Mouse (Mus musculus) kidney, postnatal 0 days (tissue): ENCODE results near the gene Nbl1. TPM values are rescaled to one million over a fixed set of nuclear protein-coding genes. Genes with fewer than 3 reads are reported as not detected.

Experiments used
- ATAC-seq: fragments of 200-750 bp; cut with Nextera tagmentation; replicated peaks from 2 replicates; pipeline ENCODE4 v1.8.0; 2017; ENCODE audit warnings: low read depth, moderate number of reproducible peaks, moderate TSS enrichment, moderate library complexity; ENCODE audit not compliant: low FRiP score
- DNase-seq: peaks from one replicate; pipeline ENCODE4 v3.0.0-alpha.2; 2016; ENCODE audit warnings: low spot score
- H3K27ac ChIP-seq: fragments of 300-500 bp; sonication (generic); 2 replicates; pipeline ENCODE4 v1.5.1; 2014; ENCODE audit warnings: mild to moderate bottlenecking
- H3K27me3 ChIP-seq: fragments of 300-500 bp; sonication (generic); 2 replicates; pipeline ENCODE4 v1.6.1; 2014; ENCODE audit warnings: low read length, mixed read lengths; ENCODE audit not compliant: insufficient read depth
- H3K36me3 ChIP-seq: fragments of 300-500 bp; sonication (generic); 2 replicates; pipeline ENCODE4 v1.6.1; 2014; ENCODE audit warnings: low read length, mixed read lengths; ENCODE audit not compliant: insufficient read depth
- H3K4me1 ChIP-seq: fragments of 300-500 bp; sonication (generic); replicated peaks from 2 replicates; pipeline ENCODE4 v1.6.1; 2014; ENCODE audit warnings: antibody characterized with exemption, low read length, mixed read lengths; ENCODE audit not compliant: insufficient read depth
- H3K4me2 ChIP-seq: fragments of 300-500 bp; sonication (generic); 2 replicates; pipeline ENCODE4 v1.6.1; 2014; ENCODE audit warnings: mild to moderate bottlenecking, low read length, moderate library complexity, mixed read lengths
- H3K4me3 ChIP-seq: fragments of 300-500 bp; sonication (generic); replicated peaks from 2 replicates; pipeline ENCODE4 v1.5.1; 2014; ENCODE audit warnings: low read depth, low read length
- H3K9ac ChIP-seq: fragments of 300-500 bp; sonication (generic); 2 replicates; pipeline ENCODE4 v1.6.1; 2014; ENCODE audit warnings: low read depth, low read length
- H3K9me3 ChIP-seq: fragments of 300-500 bp; sonication (generic); replicated peaks from 2 replicates; pipeline ENCODE4 v1.6.1; 2016; ENCODE audit warnings: low read length, inconsistent platforms, mixed read lengths
- CTCF ChIP-seq: IDR thresholded peaks from 2 replicates; pipeline ENCODE4 v1.5.1; 2016; ENCODE audit warnings: antibody characterized with exemption, low read depth, mild to moderate bottlenecking, moderate library complexity
- WGBS: fragments of 180-500 bp; shearing (Covaris S2); extraction: QIAGEN DNeasy Blood & Tissue Kit; methylation state at CpG from one replicate; pipeline ENCODE4 v1.1.7; 2014; 5-methylcytosine and 5-hydroxymethylcytosine counted together
- polyA plus RNA-seq: library from polyadenylated mRNA; unstranded; fragments of >200 nt; fragmentation: Nextera tagmentation; extraction: Ambion mirVana; gene quantifications from 2 replicates; pipeline ENCODE4 v1.2.1, GENCODE M21; 2015

Nbl1 gene
- polyA plus RNA-seq: 34.0 and 39.4 TPM in 2 replicates

DNA sequence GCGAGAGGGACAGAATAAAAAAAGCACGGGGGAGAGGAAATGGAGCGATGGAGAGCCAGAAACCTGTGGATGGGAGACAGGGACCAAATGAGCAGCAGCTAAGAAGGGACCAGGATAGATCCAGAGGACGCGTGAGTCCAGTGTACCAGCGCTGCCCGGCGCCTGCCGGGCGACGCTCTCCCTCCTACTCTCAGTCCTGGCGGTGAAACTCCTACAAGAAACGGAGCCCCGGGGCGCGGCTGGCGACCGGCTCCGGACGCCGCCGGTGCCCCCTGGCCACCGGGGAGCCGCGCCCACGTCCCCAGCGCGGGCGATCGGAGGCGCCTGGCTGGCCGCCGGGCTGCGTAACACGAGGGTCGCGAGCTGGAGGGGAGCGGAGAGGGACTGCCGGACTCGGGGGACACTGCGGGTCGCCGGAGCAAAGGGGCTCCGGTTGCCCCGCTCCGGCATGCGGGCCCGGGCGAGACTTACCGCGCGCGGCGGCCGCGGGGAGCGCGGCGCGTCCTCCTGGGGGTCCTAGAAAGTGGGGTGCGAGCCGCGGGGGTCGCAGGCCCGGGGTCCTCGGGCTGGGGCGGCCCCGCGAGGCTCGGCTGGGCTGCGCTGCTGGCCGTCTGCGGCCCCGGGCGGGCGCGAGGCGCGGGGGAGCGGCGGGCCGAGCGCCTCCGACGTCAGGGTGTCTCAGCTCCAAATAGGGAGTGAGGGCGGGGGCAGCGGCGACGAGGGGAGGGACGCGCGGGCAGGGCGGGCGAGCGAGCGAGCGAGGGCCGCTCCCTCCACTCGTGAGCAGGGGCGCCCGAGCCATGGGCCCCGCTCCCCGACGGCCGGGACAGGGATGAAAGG lies at the start of gene Nbl1:
Nbl1 (minus strand) TSS at position 638 of the 840 bp plus-strand sequence.
- peak; percentile 50; the same call in 1 of the 2 replicates for ATAC-seq
- H3K4me2 ChIP-seq: peak within 1 kb of the TSS; percentile 98
- H3K27me3 ChIP-seq: no peaks in the 10 kb centered on the region
- peak; percentile 68 for DNase-seq
- under 1% methylated on average over 98 of the region's 105 CpGs for WGBS
- H3K36me3 ChIP-seq: no peaks in the 10 kb centered on the region
- peak within 1 kb of the TSS; percentile 19; the same call in 1 of the 2 replicates for H3K27ac ChIP-seq
- peak within 1 kb of the TSS; percentile 67 for H3K4me3 ChIP-seq
- H3K4me1 ChIP-seq: peaks cover 11% of the 10 kb centered on the region; the same call in 1 of the 2 replicates
- no peak for TF ChIP-seq CTCF
- H3K9me3 ChIP-seq: no peaks in the 10 kb centered on the region
- peak within 1 kb of the TSS; percentile 78 for H3K9ac ChIP-seq

DNA sequence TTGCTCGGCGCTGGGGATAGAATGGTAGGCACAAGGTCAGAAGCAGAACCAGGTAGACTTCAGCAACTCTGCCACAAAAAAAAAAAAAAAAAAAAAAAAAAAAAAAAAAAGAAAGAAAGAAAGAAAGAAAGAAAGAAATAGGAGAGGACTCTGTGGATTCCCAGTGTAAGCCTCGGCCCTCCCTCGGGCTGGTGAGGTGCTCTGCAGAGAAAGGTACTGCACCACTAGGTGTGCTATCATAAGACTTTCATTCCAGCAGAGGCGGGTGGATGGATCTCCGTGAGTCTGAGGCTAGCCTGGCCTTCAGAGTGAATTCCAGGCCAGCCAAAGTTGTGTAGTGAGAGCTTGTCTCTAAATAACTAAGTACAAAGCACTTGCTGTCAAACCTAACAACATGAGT lies 49.0 kb upstream of the Nbl1 start:
- ATAC-seq (no peak), DNase-seq (peak; percentile 28)
- no peaks in the 10 kb centered on the region for H3K9me3 ChIP-seq
- 73% methylated on average over 6 of the region's 6 CpGs for WGBS
- no peaks in the 10 kb centered on the region for H3K36me3 ChIP-seq
- H3K27ac ChIP-seq: no peak overlapping the region
- H3K4me3 ChIP-seq: no peak overlapping the region
- peak; percentile 32; the same call in 1 of the 2 replicates for TF ChIP-seq CTCF
- no peaks in the 10 kb centered on the region for H3K27me3 ChIP-seq
- no peaks in the 10 kb centered on the region; the same call in 1 of the 2 replicates for H3K4me1 ChIP-seq
- H3K9ac ChIP-seq: no peak overlapping the region
- no peak overlapping the region for H3K4me2 ChIP-seq

DNA sequence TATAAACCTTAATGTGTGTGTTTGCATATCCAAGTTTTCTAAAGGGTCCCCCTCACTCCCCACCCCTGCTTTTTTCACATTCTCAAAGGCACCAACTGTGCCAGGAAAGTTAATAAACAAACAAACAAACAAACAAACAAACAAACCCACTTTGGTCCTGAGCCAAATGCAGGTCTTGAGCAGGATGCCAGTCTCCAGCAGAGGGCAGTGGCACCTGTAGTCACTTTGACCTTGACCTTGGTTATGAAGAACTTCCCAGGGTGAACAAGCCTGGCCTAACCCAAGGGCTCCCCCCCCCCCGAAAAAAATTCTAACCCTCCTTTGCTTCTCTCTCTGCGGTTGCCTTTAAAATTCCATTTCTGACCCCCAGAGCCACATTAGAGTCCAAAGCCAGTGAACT lies 47.5 kb upstream of the Nbl1 start:
- no peak for ATAC-seq
- Histone ChIP-seq H3K9ac (no peak overlapping the region), H3K36me3 (no peaks in the 10 kb centered on the region), H3K27me3 (no peaks in the 10 kb centered on the region), H3K4me1 (no peaks in the 10 kb centered on the region; the same call in 1 of the 2 replicates), H3K4me3 (no peak overlapping the region), H3K4me2 (no peak overlapping the region), H3K9me3 (no peaks in the 10 kb centered on the region), H3K27ac (no peak overlapping the region)
- peak; percentile 49 for TF ChIP-seq CTCF
- WGBS: 83% methylated on average over 2 of the region's 2 CpGs
- DNase-seq: no peak

DNA sequence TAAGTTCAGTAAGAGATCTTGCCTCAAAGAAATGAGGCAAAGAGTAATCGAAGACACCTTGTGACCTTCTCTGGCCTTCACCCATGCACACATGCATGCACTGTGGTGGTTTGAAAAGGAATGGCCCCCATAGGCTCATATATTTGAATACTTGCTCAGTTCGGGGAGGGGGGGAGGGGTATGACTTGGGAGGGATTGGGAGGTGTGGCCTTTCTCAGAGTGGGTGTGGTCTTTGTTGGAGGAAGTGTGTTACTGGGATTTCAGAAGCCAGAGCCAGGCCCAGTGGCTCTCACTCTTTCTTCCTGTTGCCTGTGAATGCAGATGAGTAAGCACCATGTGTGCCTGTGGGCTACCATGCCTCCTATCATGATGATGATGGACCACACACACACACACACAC lies 43.2 kb upstream of the Nbl1 start:
- TF ChIP-seq CTCF: no peak
- Histone ChIP-seq H3K36me3 (no peaks in the 10 kb centered on the region), H3K9ac (no peak overlapping the region), H3K4me3 (no peak overlapping the region), H3K27ac (no peak overlapping the region), H3K9me3 (no peaks in the 10 kb centered on the region), H3K4me2 (no peak overlapping the region), H3K27me3 (no peaks in the 10 kb centered on the region), H3K4me1 (no peaks in the 10 kb centered on the region)
- ATAC-seq (no peak), DNase-seq (no peak)
- WGBS: 85% methylated on average over 2 of the region's 2 CpGs

DNA sequence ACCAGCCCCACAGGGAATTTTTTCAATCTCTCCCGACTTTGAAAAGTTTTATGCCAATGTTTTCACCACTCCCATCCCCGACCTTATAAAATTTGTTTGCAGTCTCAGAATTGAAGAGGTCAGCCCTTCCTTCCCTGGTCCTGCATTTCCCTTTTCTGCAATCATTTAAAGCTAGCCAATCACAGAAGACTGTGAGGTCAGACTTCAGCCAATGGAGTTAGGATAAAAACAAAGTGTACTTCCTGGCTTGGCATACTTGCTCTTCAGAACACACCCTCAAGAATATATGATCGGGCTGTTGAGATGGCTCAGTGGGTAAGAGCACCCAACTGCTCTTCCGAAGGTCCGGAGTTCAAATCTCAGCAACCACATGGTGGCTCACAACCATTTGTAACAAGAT lies 40.3 kb upstream of the Nbl1 start:
- Histone ChIP-seq H3K27me3 (no peaks in the 10 kb centered on the region), H3K4me2 (no peak overlapping the region), H3K9ac (no peak overlapping the region), H3K27ac (no peak overlapping the region), H3K36me3 (no peaks in the 10 kb centered on the region), H3K4me1 (peaks cover 9% of the 10 kb centered on the region; the same call in 1 of the 2 replicates), H3K9me3 (no peaks in the 10 kb centered on the region), H3K4me3 (no peak overlapping the region)
- WGBS: 76% methylated on average over 5 of the region's 5 CpGs
- no peak for TF ChIP-seq CTCF
- ATAC-seq (no peak), DNase-seq (no peak)

DNA sequence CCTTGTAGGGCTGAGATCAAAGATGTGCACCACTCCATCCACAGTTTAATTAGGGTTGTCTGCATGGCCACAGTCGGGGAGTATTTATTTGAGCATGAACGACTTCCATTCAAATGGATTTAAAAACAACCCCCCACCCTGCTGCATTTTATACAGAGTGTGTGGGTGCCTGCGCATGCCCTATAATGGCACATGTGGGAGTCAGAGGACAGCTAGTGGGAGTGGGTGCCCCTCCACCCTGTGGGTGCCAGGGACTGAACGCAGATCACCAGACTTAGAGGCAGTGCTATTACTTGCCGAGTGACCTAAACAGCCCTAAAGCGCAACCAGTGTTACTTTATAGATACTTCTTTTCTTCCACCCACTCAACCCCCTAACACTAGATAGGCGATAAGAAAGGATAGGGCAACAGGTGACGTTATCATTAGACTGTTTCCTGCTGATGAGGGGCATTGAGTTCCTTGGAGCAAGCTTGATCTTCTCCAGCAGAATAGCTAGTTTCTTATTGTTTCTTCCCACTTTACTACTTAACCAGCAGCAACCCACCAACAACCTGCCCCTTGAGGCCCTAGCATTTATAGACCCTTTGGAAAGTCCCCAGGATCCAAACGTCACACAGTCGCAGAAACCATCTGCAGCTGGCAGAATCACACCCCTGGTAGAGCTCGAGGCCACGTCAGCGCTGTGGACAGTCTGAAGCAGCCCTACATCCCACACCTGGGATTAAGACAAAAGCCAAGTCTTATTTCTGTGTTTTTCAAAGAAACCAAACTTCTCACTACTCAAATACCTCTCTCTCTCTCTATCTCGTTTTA lies 39.3 kb upstream of the Nbl1 start:
- no peak overlapping the region for H3K9ac ChIP-seq
- H3K4me2 ChIP-seq: no peak overlapping the region
- WGBS: 79% methylated on average over 14 of the region's 14 CpGs
- no peaks in the 10 kb centered on the region for H3K36me3 ChIP-seq
- TF ChIP-seq CTCF: no peak
- H3K9me3 ChIP-seq: no peaks in the 10 kb centered on the region
- ATAC-seq (no peak), DNase-seq (no peak)
- H3K27ac ChIP-seq: no peak overlapping the region
- H3K4me1 ChIP-seq: peaks cover 9% of the 10 kb centered on the region; the same call in 1 of the 2 replicates
- no peak overlapping the region for H3K4me3 ChIP-seq
- no peaks in the 10 kb centered on the region for H3K27me3 ChIP-seq
